Mouse (Mus musculus) G1E (cell line): ENCODE measurements around the gene Adcy10.

Experiments used
- GATA1 ChIP-seq: IDR thresholded peaks from 2 replicates; pipeline ENCODE4 v1.6.1; 2012; ENCODE audit warnings: borderline replicate concordance, low read length, inconsistent platforms, mixed read lengths
- POLR2AphosphoS5 ChIP-seq: IDR thresholded peaks from 2 replicates; pipeline ENCODE4 v1.6.1; 2012; ENCODE audit warnings: low read depth, low read length, inconsistent platforms; ENCODE audit not compliant: insufficient replicate concordance

GRCm38 (mm10) chr1:165587845-165588244, 102.9 kb downstream of the Adcy10 start:
- TF ChIP-seq POLR2AphosphoS5 (no peak), GATA1 (no peak)
